Mouse (Mus musculus): ENCODE results near the gene Khnyn. TPM values are rescaled to one million over a fixed set of nuclear protein-coding genes. Genes with fewer than 3 reads are reported as not detected.
A peak's percentile ranks its signal among the peaks of the same experiment; 100 is the strongest.

The Khnyn gene
- polyA plus RNA-seq, 1 experiment = 35.5 TPM

- Histone ChIP-seq H3K27ac (ENCODE audit: control insufficient read depth, insufficient read depth, low read length) (peak within 1 kb of the TSS; percentile 55; the same call in 1 of the 2 replicates), H3K36me3 (ENCODE audit: control insufficient read depth, insufficient read depth, low read length) (peaks cover 17% of the 10 kb centered on the region), H3K4me1 (replicated peaks; ENCODE audit: control insufficient read depth, insufficient read depth, low read length) (peaks cover 25% of the 10 kb centered on the region), H3K27me3 (ENCODE audit: control insufficient read depth, insufficient read depth, low read length) (no peaks in the 10 kb centered on the region), H3K4me3 (ENCODE audit: control insufficient read depth, insufficient read depth, low read length) (peak within 1 kb of the TSS; percentile 70)
- peak; percentile 12 for DNase-seq
- TF ChIP-seq CTCF (IDR thresholded peaks at IDR 0.05; ENCODE audit: borderline replicate concordance, control insufficient read depth, extremely low read depth, insufficient read depth, low read length, poor library complexity) (no peak), POLR2A (IDR thresholded peaks at IDR 0.05; ENCODE audit: control insufficient read depth, extremely low read depth, insufficient read depth, low read length, poor library complexity) (no peak)
- 68% methylated on average over 4 of the region's 4 CpGs for WGBS
These were observed 581 bp upstream of the Khnyn start, which contains the start of gene Cbln3 for GRCm38 (mm10) chr14:55884166-55884565. Gene Cbln3, minus strand, starts transcription at chr14:55884392.

GRCm38 (mm10) chr14:55885114-55885790 lies 505 bp downstream of the Khnyn start:
- H3K36me3 ChIP-seq (ENCODE audit: control insufficient read depth, insufficient read depth, low read length) = peaks cover 20% of the 10 kb centered on the region
- H3K4me1 ChIP-seq (replicated peaks; ENCODE audit: control insufficient read depth, insufficient read depth, low read length) = peaks cover 25% of the 10 kb centered on the region
- H3K27me3 ChIP-seq (ENCODE audit: control insufficient read depth, insufficient read depth, low read length) = no peaks in the 10 kb centered on the region
- no peak for DNase-seq
- WGBS = under 1% methylated on average over 18 of the region's 30 CpGs
- H3K4me3 ChIP-seq (ENCODE audit: control insufficient read depth, insufficient read depth, low read length) = peak overlapping the region; percentile 70
- no peak for TF ChIP-seq POLR2A (IDR thresholded peaks at IDR 0.05; ENCODE audit: control insufficient read depth, extremely low read depth, insufficient read depth, low read length, poor library complexity)
- peak overlapping the region; percentile 55 for H3K27ac ChIP-seq (ENCODE audit: control insufficient read depth, insufficient read depth, low read length)

GRCm38 (mm10) chr14:55885791-55886271 lies 1.1 kb downstream of the Khnyn start:
- Histone ChIP-seq H3K27ac (ENCODE audit: control insufficient read depth, insufficient read depth, low read length) (peak overlapping the region; percentile 55), H3K27me3 (ENCODE audit: control insufficient read depth, insufficient read depth, low read length) (no peaks in the 10 kb centered on the region), H3K4me1 (replicated peaks; ENCODE audit: control insufficient read depth, insufficient read depth, low read length) (peaks cover 25% of the 10 kb centered on the region), H3K4me3 (ENCODE audit: control insufficient read depth, insufficient read depth, low read length) (peak overlapping the region; percentile 70), H3K36me3 (ENCODE audit: control insufficient read depth, insufficient read depth, low read length) (peaks cover 25% of the 10 kb centered on the region)
- TF ChIP-seq CTCF (IDR thresholded peaks at IDR 0.05; ENCODE audit: borderline replicate concordance, control insufficient read depth, extremely low read depth, insufficient read depth, low read length, poor library complexity) = no peak
- peak; percentile 45; the same call in 1 of the 2 replicates for TF ChIP-seq POLR2A (IDR thresholded peaks at IDR 0.05; ENCODE audit: control insufficient read depth, extremely low read depth, insufficient read depth, low read length, poor library complexity)
- peak; percentile 64 for DNase-seq
- WGBS = under 1% methylated on average over 16 of the region's 16 CpGs

- H3K27ac ChIP-seq (ENCODE audit: control insufficient read depth, insufficient read depth, low read length) = no peak overlapping the region
- H3K4me1 ChIP-seq (replicated peaks; ENCODE audit: control insufficient read depth, insufficient read depth, low read length) = peaks cover 25% of the 10 kb centered on the region
- no peak for DNase-seq
- H3K4me3 ChIP-seq (ENCODE audit: control insufficient read depth, insufficient read depth, low read length) = no peak overlapping the region
- TF ChIP-seq POLR2A (IDR thresholded peaks at IDR 0.05; ENCODE audit: control insufficient read depth, extremely low read depth, insufficient read depth, low read length, poor library complexity) = no peak
- no peak for TF ChIP-seq CTCF (IDR thresholded peaks at IDR 0.05; ENCODE audit: borderline replicate concordance, control insufficient read depth, extremely low read depth, insufficient read depth, low read length, poor library complexity)
- 92% methylated on average over 24 of the region's 24 CpGs for WGBS
- H3K36me3 ChIP-seq (ENCODE audit: control insufficient read depth, insufficient read depth, low read length) = peaks cover 25% of the 10 kb centered on the region
- H3K27me3 ChIP-seq (ENCODE audit: control insufficient read depth, insufficient read depth, low read length) = no peaks in the 10 kb centered on the region
These were observed 2.0 kb downstream of the Khnyn start for GRCm38 (mm10) chr14:55886571-55887382.

GRCm38 (mm10) chr14:55897671-55898070 lies 12.9 kb downstream of the Khnyn start:
- H3K27me3 ChIP-seq (ENCODE audit: control insufficient read depth, insufficient read depth, low read length) = no peaks in the 10 kb centered on the region
- H3K4me3 ChIP-seq (ENCODE audit: control insufficient read depth, insufficient read depth, low read length) = no peak overlapping the region
- H3K27ac ChIP-seq (ENCODE audit: control insufficient read depth, insufficient read depth, low read length) = no peak overlapping the region
- TF ChIP-seq POLR2A (IDR thresholded peaks at IDR 0.05; ENCODE audit: control insufficient read depth, extremely low read depth, insufficient read depth, low read length, poor library complexity) = no peak
- TF ChIP-seq CTCF (IDR thresholded peaks at IDR 0.05; ENCODE audit: borderline replicate concordance, control insufficient read depth, extremely low read depth, insufficient read depth, low read length, poor library complexity) = no peak
- WGBS = 97% methylated on average over 12 of the region's 12 CpGs
- peaks cover 30% of the 10 kb centered on the region for H3K36me3 ChIP-seq (ENCODE audit: control insufficient read depth, insufficient read depth, low read length)
- no peak for DNase-seq
- H3K4me1 ChIP-seq (replicated peaks; ENCODE audit: control insufficient read depth, insufficient read depth, low read length) = peaks cover 12% of the 10 kb centered on the region

DNA sequence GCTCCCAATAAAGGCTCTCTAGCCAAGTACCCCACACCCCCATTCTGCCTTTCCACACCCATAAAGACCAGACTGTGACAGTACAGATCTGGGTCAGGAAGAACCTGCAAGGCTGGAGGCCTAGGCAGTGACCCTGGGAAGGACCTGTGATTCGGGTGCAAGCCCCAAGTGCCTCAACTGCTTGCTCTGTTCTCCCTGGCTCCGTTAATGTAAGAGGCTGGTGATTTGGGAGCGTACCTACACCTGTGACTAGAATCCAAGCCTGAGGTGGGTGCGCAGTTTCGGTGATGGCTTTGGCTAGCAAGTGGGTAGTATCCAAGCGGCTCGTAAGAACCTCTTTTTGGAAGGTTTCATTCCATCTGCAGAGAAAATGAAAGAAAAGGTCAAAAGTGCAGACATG lies 14.2 kb downstream of the Khnyn start:
- WGBS = 97% methylated on average over 7 of the region's 7 CpGs
- Histone ChIP-seq H3K27ac (ENCODE audit: control insufficient read depth, insufficient read depth, low read length) (no peak overlapping the region), H3K36me3 (ENCODE audit: control insufficient read depth, insufficient read depth, low read length) (peaks cover 26% of the 10 kb centered on the region)

More for the DNA sequence above, 14.2 kb downstream of the Khnyn start:
- TF ChIP-seq POLR2A (IDR thresholded peaks at IDR 0.05; ENCODE audit: control insufficient read depth, extremely low read depth, insufficient read depth, low read length, poor library complexity) = no peak
- no peak for TF ChIP-seq CTCF (IDR thresholded peaks at IDR 0.05; ENCODE audit: borderline replicate concordance, control insufficient read depth, extremely low read depth, insufficient read depth, low read length, poor library complexity)
- Histone ChIP-seq H3K4me1 (replicated peaks; ENCODE audit: control insufficient read depth, insufficient read depth, low read length) (peaks cover 12% of the 10 kb centered on the region), H3K4me3 (ENCODE audit: control insufficient read depth, insufficient read depth, low read length) (no peak overlapping the region), H3K27me3 (ENCODE audit: control insufficient read depth, insufficient read depth, low read length) (no peaks in the 10 kb centered on the region)
- no peak for DNase-seq
